Mouse (Mus musculus) left cerebral cortex, postnatal 10 days (tissue): ENCODE measurements around the gene Ddb1. TPM values are rescaled to one million over a fixed set of nuclear protein-coding genes. Genes with fewer than 3 reads are reported as not detected.

Experiments
- DNase-seq, 2 experiments: peaks; one replicate each; pipeline ENCODE4 v3.0.0; 2021 to 2022; ENCODE audit warnings: low spot score in 2 of 2, mixed read lengths in 1 of 2; ENCODE audit errors: extremely low spot score in 1 of 2
- intact Hi-C: fragments of 180-260 bp; cut with DNase I; formaldehyde crosslinking; loops from one replicate; pipeline ENCODE4 v1.15.1; 2025
- total RNA-seq, 2 experiments: library from RNA; stranded (reverse); gene quantifications; 2 replicates each; pipeline ENCODE4 v1.2.3; 2021

The Ddb1 gene
- total RNA-seq, 2 experiments from 2014 or later = 207 to 211 TPM

- DNase-seq = no peak
These were observed 17.9 kb upstream of the Ddb1 start for GRCm38 (mm10) chr19:10587231-10587630.

DNA sequence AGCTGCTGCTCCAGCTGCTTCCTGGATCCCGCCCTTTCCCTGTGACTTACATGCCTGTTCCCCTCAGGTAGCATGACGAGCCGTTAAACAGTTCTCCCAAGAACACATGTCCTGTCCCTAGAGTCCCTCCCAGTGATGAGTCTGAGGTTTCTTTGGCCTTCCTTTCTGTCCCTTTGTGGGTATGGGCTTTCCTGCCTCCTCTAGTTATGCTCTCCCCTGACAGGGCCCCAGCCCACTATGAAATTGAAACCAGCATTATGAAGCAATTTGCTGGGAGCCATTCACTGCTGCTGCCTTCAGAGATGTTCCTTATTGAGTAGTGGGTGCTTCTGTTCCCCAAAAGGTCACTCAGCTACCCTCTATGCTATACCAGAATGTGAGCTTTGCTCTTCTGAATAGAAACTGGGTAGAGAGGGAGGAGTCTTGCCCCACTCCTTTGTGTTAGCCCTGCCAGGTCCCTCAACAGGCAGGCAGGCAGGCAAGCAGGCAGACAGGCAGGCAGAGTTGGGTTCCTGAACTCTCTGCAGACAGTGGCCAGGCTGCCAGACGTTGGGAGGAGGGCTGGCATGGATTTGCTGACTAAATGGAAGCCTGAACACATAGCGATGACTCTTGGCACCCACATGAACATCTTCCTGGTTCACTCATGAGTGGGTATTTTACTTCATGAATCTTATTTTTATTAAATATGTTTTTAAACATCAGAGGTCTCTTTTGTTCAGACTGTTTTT lies 15.8 kb upstream of the Ddb1 start:
- intact Hi-C loops = no loop called here
- no peak for DNase-seq

More at GRCm38 (mm10) chr19:10587231-10587630, 17.9 kb upstream of the Ddb1 start:
- intact Hi-C loops = no loop called here

GRCm38 (mm10) chr19:10590301-10590700 lies 14.8 kb upstream of the Ddb1 start:
- no peak for DNase-seq
- intact Hi-C loops = no loop called here

GRCm38 (mm10) chr19:10591659-10592377 lies 13.3 kb upstream of the Ddb1 start:
- intact Hi-C loops = no loop called here
- no peak for DNase-seq

DNA sequence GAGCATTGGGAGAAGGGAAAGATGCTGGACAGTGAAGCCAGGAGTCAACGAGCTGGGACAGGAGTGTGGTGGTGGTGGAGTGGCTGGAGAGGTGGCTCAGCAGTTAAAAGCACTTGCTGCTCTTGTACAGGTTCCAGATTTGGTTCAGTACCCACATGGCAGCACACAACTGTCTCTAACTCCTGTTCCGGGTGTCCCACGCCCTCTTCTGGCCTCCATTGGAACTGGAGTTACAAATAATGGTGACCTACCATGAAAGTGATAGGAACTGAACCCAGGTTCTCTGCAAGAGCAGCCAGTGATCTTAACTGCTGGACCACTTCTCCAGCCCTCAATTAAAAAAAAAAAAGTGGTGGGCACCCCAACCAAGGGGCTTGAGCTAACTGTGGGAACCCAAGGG lies 6.9 kb upstream of the Ddb1 start:
- intact Hi-C loops = no loop called here
- DNase-seq = no peak

DNA sequence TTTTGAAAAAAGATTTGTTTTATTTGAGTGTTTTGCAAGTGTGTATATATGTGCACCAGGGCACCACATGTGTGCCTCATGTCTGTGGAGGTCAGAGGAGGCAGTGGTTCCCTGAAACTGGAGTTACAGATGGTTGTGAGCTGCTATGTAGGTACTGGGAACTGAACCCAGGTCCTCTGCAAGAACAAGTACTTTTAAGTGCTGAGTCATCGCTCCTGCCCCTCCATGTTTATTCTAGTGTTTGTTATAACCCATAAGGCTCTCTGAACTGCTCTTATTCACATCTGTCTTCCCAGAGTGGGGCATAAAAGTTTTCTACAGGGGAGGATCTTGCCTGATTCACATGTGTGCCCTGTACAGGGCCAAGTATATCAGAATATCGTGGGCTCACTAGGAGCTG lies 5.5 kb upstream of the Ddb1 start:
- intact Hi-C loops = no loop called here
- no peak for DNase-seq

GRCm38 (mm10) chr19:10602247-10602769 lies 2.8 kb upstream of the Ddb1 start:
- DNase-seq = no peak
- intact Hi-C loops = no loop called here

GRCm38 (mm10) chr19:10602787-10603186 lies 2.3 kb upstream of the Ddb1 start:
- intact Hi-C loops = no loop called here
- peak; percentile 85 to 93 for DNase-seq

GRCm38 (mm10) chr19:10603660-10604523 lies 1.2 kb upstream of the Ddb1 start:
- intact Hi-C loops = no loop called here
- DNase-seq = peak in 1 of 2 experiments; percentile 33

DNA sequence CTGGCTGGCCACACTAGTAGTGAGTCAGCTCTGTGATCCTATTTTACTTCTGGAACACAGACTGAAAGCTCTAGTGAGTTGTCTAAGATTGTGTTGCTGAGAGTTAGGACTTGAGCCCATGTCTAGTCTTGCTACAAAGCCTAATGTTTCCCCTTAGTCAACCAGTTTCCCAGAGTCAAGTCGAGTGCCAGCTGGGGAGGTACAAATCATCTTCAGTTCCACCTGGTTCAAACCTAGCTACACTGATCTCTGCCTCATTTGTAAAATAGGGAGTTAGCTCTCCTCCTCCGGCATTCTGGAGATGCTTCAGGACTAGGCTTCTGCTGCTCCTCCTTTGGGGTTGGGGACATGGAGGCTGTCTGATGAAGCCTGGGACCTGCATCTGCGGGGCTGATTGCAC lies 593 bp upstream of the Ddb1 start:
- DNase-seq = no peak
- intact Hi-C loops = no loop called here

DNA sequence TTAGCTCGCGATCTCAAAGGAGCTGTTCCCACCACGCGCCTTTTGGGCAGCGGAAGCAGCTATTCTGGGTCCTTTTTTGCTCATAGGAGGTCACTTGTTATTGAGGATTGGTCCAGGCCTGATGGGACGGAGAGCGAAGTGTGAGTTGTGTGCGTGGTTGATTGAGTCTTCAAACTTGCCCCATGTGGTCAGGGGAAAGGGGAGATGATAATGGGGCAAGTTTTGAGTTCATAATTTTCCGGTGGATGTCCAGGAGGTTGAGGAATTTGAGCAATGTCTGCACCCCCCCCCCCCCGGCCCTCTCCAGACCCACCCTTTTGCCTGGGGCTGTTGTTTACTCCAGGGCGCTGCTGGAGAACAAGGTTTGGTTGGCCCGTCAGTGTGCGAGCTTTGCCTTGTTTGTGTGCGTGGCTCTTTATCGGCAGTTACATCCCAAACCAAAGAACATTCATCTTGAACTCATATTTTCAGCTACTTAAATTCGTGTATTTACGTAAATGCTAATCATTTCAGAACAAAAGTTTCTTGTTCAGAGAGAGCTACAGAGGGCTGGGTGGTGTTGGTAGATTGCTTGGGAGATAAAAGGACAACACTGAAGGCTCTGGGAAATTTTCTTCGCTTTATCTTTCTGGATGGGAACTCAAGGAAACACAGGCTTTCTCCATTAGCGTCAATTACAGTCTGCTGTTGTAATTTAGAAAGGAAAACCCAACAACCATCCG lies 935 bp downstream of the Ddb1 start:
- intact Hi-C loops = loop anchor here (5.0 kb wide), 1 partner anchor 49 kb away; the partner anchor contains the start of gene Tmem216
- no peak for DNase-seq

GRCm38 (mm10) chr19:10608573-10609240 lies 3.6 kb downstream of the Ddb1 start:
- intact Hi-C loops = loop anchor here (2.0 to 5.0 kb wide), 2 partner anchors 51 to 66 kb away; partner anchors contain the start of gene Tmem216
- DNase-seq = no peak

DNA sequence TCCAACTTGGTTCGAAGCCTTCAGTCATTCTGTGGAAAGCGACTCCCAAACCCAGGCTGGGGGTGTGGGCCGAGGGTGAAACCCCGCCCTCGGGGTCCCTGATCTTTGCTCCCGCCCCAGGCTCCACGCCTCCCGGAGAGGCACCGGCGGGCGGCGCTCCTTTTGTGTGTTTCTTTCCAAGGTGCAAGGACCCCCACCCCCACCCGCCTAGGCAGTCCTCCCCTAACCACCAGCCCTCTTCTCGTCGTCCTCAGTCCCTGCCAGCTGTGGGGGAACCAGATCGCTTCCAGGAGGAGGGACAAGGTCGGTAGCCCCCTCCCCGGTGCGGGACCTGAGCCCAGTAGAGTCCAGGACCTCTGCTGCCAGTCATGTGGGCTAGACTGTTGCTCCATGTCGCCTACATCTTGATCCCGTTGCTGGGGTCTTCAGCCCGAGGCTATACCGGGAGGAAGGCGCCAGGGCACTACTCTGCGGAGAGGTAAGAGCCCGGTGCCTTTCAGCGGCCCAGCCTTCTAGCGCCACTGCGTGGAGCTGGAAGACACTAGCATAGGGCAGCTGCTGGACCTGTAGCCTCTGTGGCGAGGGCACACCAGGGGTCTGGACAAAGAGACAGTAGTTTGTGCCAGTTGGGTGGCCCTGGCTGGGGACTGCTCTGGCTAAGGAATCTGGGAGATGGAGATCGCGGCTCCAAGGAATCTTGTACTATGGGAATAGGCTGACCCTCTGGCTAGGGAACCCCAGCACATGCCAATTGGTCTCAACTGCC lies 29.2 kb downstream of the Ddb1 start, which contains the start of gene Vwce:
Gene Vwce, plus strand, starts transcription at position 108 of the 766 bp plus-strand sequence.
- intact Hi-C loops = no loop called here
- DNase-seq = peak; percentile 16 to 61

- intact Hi-C loops = no loop called here
- DNase-seq = peak; percentile 46 to 73
These were observed 29.8 kb downstream of the Ddb1 start for GRCm38 (mm10) chr19:10634872-10635318.

DNA sequence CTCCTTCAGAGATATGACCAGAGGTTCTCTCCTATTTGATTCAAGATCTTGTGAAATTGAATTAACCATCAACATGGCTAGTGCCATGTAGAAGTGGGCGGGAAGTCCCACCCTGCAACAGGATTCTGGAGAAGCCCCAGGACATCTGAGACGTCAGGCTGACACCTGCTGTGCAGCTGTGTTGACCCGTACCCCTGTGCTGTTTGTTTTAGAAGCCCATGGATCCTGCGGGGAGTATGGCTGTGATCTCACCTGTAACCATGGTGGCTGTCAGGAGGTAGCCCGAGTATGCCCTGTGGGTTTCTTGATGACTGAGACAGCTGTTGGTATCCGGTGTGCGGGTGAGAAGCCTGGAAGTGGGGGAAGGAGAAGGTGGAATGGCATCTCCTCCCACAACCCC lies 32.7 kb downstream of the Ddb1 start:
- DNase-seq = no peak
- intact Hi-C loops = no loop called here

DNA sequence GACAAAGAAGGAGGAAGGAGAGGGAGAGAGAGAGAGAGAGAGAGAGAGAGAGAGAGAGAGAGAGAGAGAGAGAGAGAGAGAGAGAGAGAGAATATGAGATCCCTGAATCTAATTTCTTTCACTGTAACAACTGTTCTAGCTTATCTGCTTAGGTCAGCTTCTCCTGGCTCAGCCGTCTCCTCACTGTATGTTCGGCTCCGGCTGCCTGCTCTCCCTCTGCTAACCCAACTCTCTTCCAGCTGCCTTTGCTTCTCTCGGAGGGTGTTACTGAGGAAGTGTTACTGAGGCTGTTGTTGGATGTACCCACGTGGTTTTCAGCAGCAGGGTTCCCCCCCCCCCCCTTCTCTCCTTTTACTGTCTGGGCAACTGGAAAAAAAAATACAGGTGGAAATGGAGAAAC lies 35.0 kb downstream of the Ddb1 start:
- DNase-seq = no peak
- intact Hi-C loops = no loop called here
